Mouse (Mus musculus): ENCODE results near the gene B4galnt1.

B4galnt1 gene

DNA sequence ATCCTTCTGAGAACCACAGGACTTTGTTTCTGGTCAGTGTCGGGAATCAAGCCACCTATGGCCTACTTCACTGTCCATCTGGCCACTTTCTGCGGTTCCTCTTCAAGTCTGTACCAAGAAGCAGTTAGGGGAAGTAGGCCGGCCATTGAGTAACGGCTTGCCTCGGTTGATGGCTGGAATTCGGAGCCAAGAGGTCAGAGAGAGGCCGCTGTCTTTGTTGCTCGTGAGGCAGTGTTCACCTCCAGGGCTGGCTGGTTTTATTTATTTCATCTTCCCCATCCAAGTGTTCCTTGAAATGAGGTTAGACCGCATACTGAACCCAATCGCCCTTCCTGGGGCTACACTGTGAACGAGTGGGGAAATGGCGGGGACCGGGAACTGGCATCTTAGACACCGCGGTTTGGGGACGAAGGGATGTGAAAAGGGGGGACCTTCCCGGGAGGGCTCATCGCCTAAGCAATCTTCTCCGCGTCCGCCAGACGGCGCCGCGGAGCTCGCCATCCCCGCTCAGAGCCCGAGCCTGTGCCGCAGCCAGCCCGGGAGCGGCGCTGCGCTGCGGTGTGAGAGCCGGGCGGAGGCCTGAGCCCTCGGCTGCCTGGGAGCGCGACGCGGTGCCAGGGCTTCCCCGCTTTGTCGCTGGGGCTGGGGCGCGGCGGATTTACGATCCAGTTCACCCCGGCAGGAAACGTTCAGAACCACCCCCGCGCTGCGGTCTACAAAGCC is at the start of gene B4galnt1:
Gene B4galnt1, plus strand, starts transcription at position 595 of the 723 bp plus-strand sequence.
- DNase-seq = peak; percentile 89 to 90

GRCm38 (mm10) chr10:127118470-127118869 is 46.6 kb upstream of the B4galnt1 start:
- no peak for DNase-seq

- no peak for DNase-seq
These were observed 45.8 kb upstream of the B4galnt1 start for GRCm38 (mm10) chr10:127119229-127119628.

DNA sequence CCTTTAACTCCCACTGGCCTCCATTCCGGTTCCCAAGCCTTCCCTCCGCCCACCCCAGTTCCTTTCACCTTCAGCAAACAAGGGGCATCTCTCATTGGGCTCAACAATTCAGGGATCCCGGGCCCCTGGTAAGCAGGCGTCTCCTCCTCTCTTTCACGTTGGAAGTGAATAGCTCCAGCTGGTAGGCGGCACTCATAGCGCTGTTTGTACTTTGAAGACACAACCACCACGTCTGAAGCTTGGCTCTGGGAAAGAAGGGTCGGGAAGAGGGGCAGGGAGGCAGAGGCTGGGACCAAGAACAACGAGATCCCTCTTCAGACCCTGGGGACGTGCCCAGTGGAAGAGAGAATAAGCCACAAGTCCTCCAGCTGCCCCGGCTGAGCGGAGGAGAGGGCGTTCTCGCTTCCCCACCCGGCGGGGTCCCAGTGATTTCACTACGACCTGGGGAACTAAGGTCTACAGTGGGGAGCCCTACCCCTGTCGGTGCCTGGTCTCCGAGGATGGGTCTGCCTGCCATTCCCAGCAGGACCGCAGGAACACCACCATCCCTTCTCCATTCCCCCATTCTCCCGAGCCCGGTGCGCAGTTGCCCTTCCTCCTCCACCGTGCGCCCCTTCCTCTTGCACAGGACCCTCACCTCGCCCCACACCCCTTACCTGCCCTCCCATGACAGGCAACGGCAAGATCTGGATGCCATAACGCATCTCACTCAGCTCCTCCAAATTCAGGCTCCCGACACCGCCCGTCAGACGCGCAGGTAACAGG is 44.5 kb upstream of the B4galnt1 start:
- DNase-seq = peak; percentile 48 to 54

- DNase-seq = peak; percentile 98
These were observed 44.0 kb upstream of the B4galnt1 start, which contains the start of gene Os9 for GRCm38 (mm10) chr10:127121066-127121477. Gene Os9 (minus strand): TSS chr10:127121131.

DNA sequence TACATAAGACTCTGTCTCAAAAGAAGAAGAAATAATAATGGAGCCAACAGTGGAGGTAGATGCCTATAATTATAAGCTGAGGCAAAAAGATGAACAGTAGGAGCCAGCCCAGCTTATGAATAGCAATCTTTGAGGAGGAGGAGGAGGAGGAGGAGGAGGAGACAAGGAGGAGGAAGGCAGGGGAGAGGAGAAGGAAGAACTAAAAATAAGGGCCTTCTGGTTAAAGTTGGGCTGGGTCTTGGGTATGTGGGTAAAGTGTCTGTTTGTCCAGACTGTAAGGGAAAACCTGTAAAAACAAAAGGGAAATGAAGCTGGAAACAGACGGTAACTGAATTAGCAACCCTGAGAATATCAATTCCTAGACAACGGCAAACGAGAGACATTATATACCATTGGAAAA is 43.0 kb upstream of the B4galnt1 start:
- no peak for DNase-seq

DNA sequence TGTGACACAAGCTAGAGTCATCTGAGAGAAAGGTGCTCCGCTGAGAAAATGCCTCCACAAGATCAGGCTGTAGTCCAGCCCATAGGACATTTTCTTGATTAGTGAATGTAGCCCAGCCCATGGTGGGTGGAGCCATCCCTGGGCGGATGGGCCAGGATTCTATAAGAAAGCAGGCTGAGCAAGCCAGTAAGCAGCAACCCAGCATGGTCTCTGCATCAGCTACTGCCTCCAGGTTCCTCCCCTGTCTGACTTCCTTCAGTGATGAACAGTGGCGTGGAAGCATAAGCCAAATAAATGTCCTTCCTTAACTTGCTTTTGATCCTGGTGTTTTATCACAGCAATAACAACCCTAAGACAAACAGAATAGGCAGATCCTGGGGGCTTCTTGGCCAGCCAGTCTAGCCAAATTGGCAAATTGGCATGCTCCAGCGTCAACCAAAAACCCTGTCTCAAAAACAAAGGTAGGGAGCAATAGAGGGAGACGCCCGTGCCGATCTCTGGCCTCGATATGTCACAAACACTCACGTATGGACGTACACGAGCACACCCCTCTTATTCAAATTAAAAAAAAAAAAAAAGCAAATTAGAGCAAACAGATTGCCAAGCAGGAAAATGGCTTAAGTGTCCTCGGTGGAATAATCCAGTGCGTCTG is 42.1 kb upstream of the B4galnt1 start:
- DNase-seq = peak; percentile 65 to 69

- DNase-seq = peak; percentile 84 to 90
These were observed 41.6 kb upstream of the B4galnt1 start for GRCm38 (mm10) chr10:127123436-127123805.

GRCm38 (mm10) chr10:127125210-127126001 is 39.6 kb upstream of the B4galnt1 start:
- peak; percentile 56 to 64 for DNase-seq

GRCm38 (mm10) chr10:127126579-127126978 is 38.4 kb upstream of the B4galnt1 start:
- no peak for DNase-seq

DNA sequence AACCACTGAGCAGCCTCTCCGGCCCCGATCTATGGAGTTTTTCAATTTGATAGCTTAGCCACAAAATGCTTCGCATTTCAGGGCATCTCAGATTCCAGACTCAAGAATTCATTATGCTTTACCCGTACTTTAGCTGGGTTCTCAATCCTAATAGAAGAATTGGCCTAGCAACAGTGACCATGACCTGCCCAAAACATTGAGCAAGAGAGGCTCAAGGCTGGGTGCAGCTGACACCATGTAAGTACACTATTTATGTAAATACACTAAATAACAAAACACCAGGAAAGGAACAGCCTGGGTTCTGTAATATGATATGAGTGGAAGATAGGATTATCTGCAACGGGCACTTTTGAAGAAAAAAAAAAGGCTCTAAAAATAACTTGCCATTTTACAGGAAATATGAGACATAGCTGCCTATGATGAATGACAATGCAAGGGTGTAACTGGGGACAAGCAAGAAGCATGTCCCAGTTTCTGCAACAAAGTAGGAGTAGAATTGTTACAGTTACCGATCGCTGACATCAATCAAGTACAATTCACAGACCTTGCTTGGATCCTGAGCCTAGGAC is 37.2 kb upstream of the B4galnt1 start:
- DNase-seq = no peak

GRCm38 (mm10) chr10:127129431-127129830 is 35.6 kb upstream of the B4galnt1 start:
- no peak for DNase-seq

DNA sequence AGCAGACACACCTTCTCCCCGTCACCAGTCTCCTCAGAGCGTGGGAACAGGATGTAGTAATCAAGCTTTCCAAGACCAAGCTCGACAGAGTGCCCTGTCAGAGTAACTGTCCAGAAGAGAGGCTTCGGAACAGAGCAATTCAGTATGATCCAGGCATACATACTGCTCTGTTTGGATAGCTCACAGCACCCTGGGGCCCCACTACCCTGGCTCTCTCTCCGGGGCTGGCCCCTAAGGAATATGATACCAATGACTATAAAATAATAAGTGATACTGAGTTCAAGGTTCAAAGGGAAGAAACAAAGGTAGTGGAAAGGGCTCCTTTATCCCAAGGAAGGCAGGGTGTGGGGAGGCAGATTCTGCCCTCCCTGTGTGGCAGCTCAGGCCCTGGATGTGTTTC is 32.6 kb upstream of the B4galnt1 start:
- DNase-seq = no peak

DNA sequence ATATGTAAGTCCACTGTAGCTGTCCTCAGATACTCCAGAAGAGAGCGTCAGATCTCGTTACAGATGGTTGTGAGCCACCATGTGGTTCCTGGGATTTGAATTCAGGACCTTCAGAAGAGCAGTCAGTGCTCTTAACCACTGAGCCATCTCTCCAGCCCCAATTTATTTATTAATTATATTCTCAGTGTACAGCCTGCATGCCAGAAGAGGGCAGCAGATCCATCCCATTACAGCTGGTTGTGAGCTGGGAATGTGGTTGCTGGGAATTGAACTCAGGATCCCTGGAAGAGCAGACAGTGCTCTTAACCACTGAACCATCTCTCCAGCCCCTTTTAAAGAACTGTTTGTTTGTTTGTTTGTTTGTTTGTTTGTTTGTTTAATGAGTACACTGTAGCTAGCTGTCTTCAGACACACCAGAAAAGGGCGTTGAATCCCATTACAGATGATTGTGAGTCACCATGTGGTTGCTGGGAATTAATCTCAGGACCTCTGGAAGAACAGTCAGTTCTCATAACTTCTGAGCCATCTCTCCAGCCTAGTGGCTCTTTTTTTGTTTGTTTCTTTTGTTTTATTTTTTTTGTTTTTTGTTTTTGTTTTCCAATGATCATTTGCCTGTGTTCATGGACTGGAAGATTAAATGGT is 30.5 kb upstream of the B4galnt1 start:
- DNase-seq = peak in 1 of 2 experiments; percentile 22

- no peak for DNase-seq
These were observed 29.7 kb upstream of the B4galnt1 start for GRCm38 (mm10) chr10:127135118-127135836.

- DNase-seq = no peak
These were observed 28.5 kb upstream of the B4galnt1 start for GRCm38 (mm10) chr10:127136510-127136909.

GRCm38 (mm10) chr10:127137896-127138295 is 27.1 kb upstream of the B4galnt1 start:
- DNase-seq = no peak

GRCm38 (mm10) chr10:127138328-127139141 is 26.5 kb upstream of the B4galnt1 start:
- no peak for DNase-seq

- DNase-seq = no peak
These were observed 24.1 kb upstream of the B4galnt1 start for GRCm38 (mm10) chr10:127140971-127141370.

DNA sequence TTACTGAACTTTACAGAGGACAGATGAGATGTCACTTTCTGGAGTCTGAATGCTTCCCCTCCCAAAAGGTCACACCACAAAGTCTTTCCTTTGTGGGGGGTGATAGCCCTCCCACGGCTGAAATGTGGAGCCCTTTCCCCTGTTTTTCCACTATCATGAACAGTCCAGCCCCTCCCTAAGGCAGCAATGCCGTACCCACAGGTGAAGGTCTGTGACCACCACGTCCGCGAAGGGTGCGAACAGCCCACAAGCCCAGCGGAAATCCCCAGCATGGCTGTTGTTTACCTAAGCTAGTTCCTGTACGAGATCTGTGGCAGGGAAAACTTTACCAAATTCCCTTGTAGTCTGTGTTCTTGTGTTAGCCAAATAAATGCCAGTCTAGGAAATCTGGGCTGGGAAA is 23.5 kb upstream of the B4galnt1 start:
- DNase-seq = no peak

Measured in cerebellum, postnatal 10 days (tissue).